Mouse (Mus musculus) bone marrow, adult 2 months (tissue): ENCODE measurements around the gene Cdk12.

Experiments
- CTCF ChIP-seq: fragments of 200-500 bp; IDR thresholded peaks from 2 replicates; pipeline ENCODE4 v1.5.1; 2011; ENCODE audit warnings: low read length, control low read depth; ENCODE audit not compliant: control insufficient read depth, insufficient read depth
- POLR2A ChIP-seq: fragments of 200-500 bp; IDR thresholded peaks from 2 replicates; pipeline ENCODE4 v1.6.1; 2011; ENCODE audit warnings: low read depth, mild to moderate bottlenecking, control low read depth, low read length, borderline replicate concordance; ENCODE audit not compliant: control insufficient read depth

DNA sequence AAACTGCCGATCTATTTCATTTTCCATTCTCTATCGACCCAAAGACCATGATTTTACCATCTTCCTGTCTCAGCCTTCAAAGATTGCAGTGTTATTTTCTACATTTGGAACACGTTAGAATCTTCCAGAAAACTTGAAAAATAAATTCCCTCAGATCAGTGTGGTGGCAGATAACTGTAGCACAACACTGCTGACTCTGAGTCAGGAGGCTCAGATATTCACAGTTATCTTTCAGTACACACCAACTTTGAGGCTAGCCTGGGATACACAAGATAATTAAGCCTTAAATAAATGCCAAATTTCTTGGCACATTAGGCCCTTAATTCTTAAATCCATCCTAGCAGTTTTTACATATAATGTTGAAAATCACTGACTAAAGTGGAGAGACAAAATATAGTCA lies 41.6 kb downstream of the Cdk12 start:
- TF ChIP-seq POLR2A (no peak), CTCF (no peak)
